ENCODE assay signal across 18 mouse cellular contexts in genomic region chr8:113361900-113362299, GRCm38 (mm10).
A peak's percentile ranks its signal among the peaks of the same experiment; 100 is the strongest.
DNase-seq lines count a peak whose midpoint lies in the region; ATAC-seq and TF ChIP-seq lines count a peak whose summit lies in the region.
"Had no signal": no experiment of that assay in that cellular context is flagged by ENCODE, and none has a peak within 500 bp of the region (broad histone marks: within the 10 kb centered on the region; RNA-seq: fewer than 3 reads in every experiment).

No protein-coding gene starts in this region.

- H3K4me1 ChIP-seq in intestine, postnatal 0 days (replicated peaks; ENCODE audit: control insufficient read depth, insufficient read depth, low read length), result no peaks in the 10 kb centered on the region
- no peaks in the 10 kb centered on the region for H3K4me1 ChIP-seq in intestine, embryonic 16.5 days (ENCODE audit: control insufficient read depth, insufficient read depth, low read length)
- peaks cover 2% of the 10 kb centered on the region; the same call in 1 of the 2 replicates for H3K4me1 ChIP-seq in testis, adult 2 months (ENCODE audit: control insufficient read depth, insufficient read depth, low read length)
- H3K4me1 ChIP-seq in neural tube, embryonic 15.5 days, result no peaks in the 10 kb centered on the region
- H3K4me1 ChIP-seq: heart, embryonic 15.5 days; midbrain, embryonic 12.5 days had no signal

- H3K36me3 ChIP-seq in intestine, postnatal 0 days (ENCODE audit: control insufficient read depth, insufficient read depth), result no peaks in the 10 kb centered on the region
- no peaks in the 10 kb centered on the region for H3K36me3 ChIP-seq in intestine, embryonic 16.5 days (ENCODE audit: control insufficient read depth, insufficient read depth, low read length)
- H3K36me3 ChIP-seq in testis, adult 2 months (ENCODE audit: control insufficient read depth, insufficient read depth, low read length), result no peaks in the 10 kb centered on the region
- H3K36me3 ChIP-seq in neural tube, embryonic 15.5 days, result no peaks in the 10 kb centered on the region
- H3K36me3 ChIP-seq: heart, embryonic 15.5 days; midbrain, embryonic 12.5 days had no signal

- ATAC-seq in intestine, postnatal 0 days, result no peak
- ATAC-seq in intestine, embryonic 16.5 days, result no peak
- ATAC-seq in neural tube, embryonic 15.5 days (ENCODE audit: low FRiP score), result no peak
- ATAC-seq in frontal cortex, adult (ENCODE audit: low TSS enrichment), result no peak
- ATAC-seq: forebrain, embryonic 16.5 days; Patski had no signal

- no peak overlapping the region for H3K4me2 ChIP-seq in intestine, postnatal 0 days (replicated peaks; ENCODE audit: low read depth)
- H3K4me2 ChIP-seq in intestine, embryonic 16.5 days (ENCODE audit: low read depth, low read length), result no peak overlapping the region
- H3K4me2 ChIP-seq in neural tube, embryonic 15.5 days, result no peak overlapping the region
- H3K4me2 ChIP-seq: heart, embryonic 15.5 days; hindbrain, embryonic 14.5 days; midbrain, embryonic 12.5 days had no signal

- H3K27ac ChIP-seq in intestine, postnatal 0 days (ENCODE audit: low read depth, low read length), result no peak overlapping the region
- no peak overlapping the region for H3K27ac ChIP-seq in intestine, embryonic 16.5 days (ENCODE audit: low read length)
- no peak overlapping the region for H3K27ac ChIP-seq in testis, adult 2 months (ENCODE audit: control insufficient read depth, insufficient read depth, low read depth, low read length)
- no peak overlapping the region for H3K27ac ChIP-seq in neural tube, embryonic 15.5 days (replicated peaks)
- H3K27ac ChIP-seq: heart, embryonic 15.5 days; hindbrain, embryonic 14.5 days; midbrain, embryonic 12.5 days had no signal

- H3K4me3 ChIP-seq in intestine, postnatal 0 days (ENCODE audit: low read depth, low read length), result no peak overlapping the region
- no peak overlapping the region for H3K4me3 ChIP-seq in intestine, embryonic 16.5 days (ENCODE audit: low read length)
- peak overlapping the region; percentile 20; the same call in 1 of the 2 replicates for H3K4me3 ChIP-seq in testis, adult 2 months (ENCODE audit: control insufficient read depth, low read depth, low read length)
- no peak overlapping the region for H3K4me3 ChIP-seq in neural tube, embryonic 15.5 days (replicated peaks)
- H3K4me3 ChIP-seq: erythroblast, embryonic 14.5 days; heart, embryonic 15.5 days; midbrain, embryonic 12.5 days had no signal

- no peaks in the 10 kb centered on the region for H3K9me3 ChIP-seq in intestine, postnatal 0 days (ENCODE audit: control insufficient read depth)
- no peaks in the 10 kb centered on the region; the same call in 1 of the 2 replicates for H3K9me3 ChIP-seq in intestine, embryonic 16.5 days (ENCODE audit: control insufficient read depth, low read length)
- no peaks in the 10 kb centered on the region for H3K9me3 ChIP-seq in neural tube, embryonic 15.5 days (replicated peaks)
- H3K9me3 ChIP-seq: heart, embryonic 15.5 days; midbrain, embryonic 12.5 days had no signal

- no peak for TF ChIP-seq POLR2A in testis, adult 2 months (IDR thresholded peaks at IDR 0.05; ENCODE audit: control insufficient read depth, low read depth, low read length)

- no peak overlapping the region for H3K9ac ChIP-seq in intestine, postnatal 0 days (ENCODE audit: low read depth, low read length)
- H3K9ac ChIP-seq in intestine, embryonic 16.5 days (ENCODE audit: low read depth, low read length), result no peak overlapping the region
- H3K9ac ChIP-seq in neural tube, embryonic 15.5 days (replicated peaks), result no peak overlapping the region
- H3K9ac ChIP-seq: heart, embryonic 15.5 days; hindbrain, embryonic 14.5 days; midbrain, embryonic 12.5 days had no signal

- TF ChIP-seq CTCF in intestine, postnatal 0 days (IDR thresholded peaks at IDR 0.05; ENCODE audit: low read depth), result peak; percentile 44
- TF ChIP-seq CTCF in testis, adult 2 months (IDR thresholded peaks at IDR 0.05; ENCODE audit: control insufficient read depth, insufficient read depth, insufficient replicate concordance, low read depth, low read length), result no peak

- no peaks in the 10 kb centered on the region for H3K27me3 ChIP-seq in intestine, postnatal 0 days (replicated peaks; ENCODE audit: control insufficient read depth, insufficient read depth, low read length)
- H3K27me3 ChIP-seq in intestine, embryonic 16.5 days (replicated peaks; ENCODE audit: control insufficient read depth, insufficient read depth, low read length), result no peaks in the 10 kb centered on the region
- no peaks in the 10 kb centered on the region for H3K27me3 ChIP-seq in testis, adult 2 months (ENCODE audit: control insufficient read depth, insufficient read depth, low read length)
- H3K27me3 ChIP-seq in neural tube, embryonic 15.5 days (replicated peaks), result no peaks in the 10 kb centered on the region
- H3K27me3 ChIP-seq: heart, embryonic 15.5 days; midbrain, embryonic 12.5 days had no signal

- DNase-seq in testis, postnatal 10 days (ENCODE audit: low spot score), result no peak
- peak; percentile 13 for DNase-seq in forelimb bud, embryonic 11.5 days (ENCODE audit: low read depth, low spot score)
- no peak for DNase-seq in cerebellum, postnatal 25 days
- DNase-seq: adrenal gland, adult 2 months; cerebellum, adult 11 months; kidney, adult 9 months; thymus, postnatal 14 days had no signal

- 60% methylated on average over 7 of the region's 7 CpGs for WGBS in intestine, postnatal 0 days
- 58% methylated on average over 7 of the region's 7 CpGs for WGBS in intestine, embryonic 16.5 days
- 68% methylated on average over 7 of the region's 7 CpGs for WGBS in neural tube, embryonic 15.5 days
